Mouse (Mus musculus) heart, postnatal 25 days (tissue): Measurements from ENCODE around the gene E130309D02Rik. TPM values are rescaled to one million over a fixed set of nuclear protein-coding genes. Genes with fewer than 3 reads are reported as not detected.

Experiments
- DNase-seq: peaks from one replicate; pipeline ENCODE4 v3.0.0; 2022; ENCODE audit warnings: low spot score
- intact Hi-C: fragments of 180-260 bp; cut with DNase I; formaldehyde crosslinking; loops from one replicate; pipeline ENCODE4 v1.15.1; 2025
- total RNA-seq, 2 experiments: library from RNA; stranded (reverse); gene quantifications; 2 replicates each; pipeline ENCODE4 v1.2.3; 2021

The E130309D02Rik gene
- total RNA-seq, 2 experiments from 2014 or later: 14.1 to 17.2 TPM

GRCm38 (mm10) chr5:143314183-143314729 is 904 bp downstream of the E130309D02Rik start:
- DNase-seq: no peak
- intact Hi-C loops: loop anchor here (2.0 kb wide), 2 partner anchors 15 to 133 kb away; partner anchors contain the start of genes Rbak, Spdye4b and Zdhhc4

- DNase-seq: no peak
- intact Hi-C loops: no loop called here
Measured at GRCm38 (mm10) chr5:143311886-143312285, 3.3 kb downstream of the E130309D02Rik start.

GRCm38 (mm10) chr5:143309916-143310315 is 5.2 kb downstream of the E130309D02Rik start:
- intact Hi-C loops: no loop called here
- DNase-seq: no peak

GRCm38 (mm10) chr5:143308825-143309224 is 6.3 kb downstream of the E130309D02Rik start:
- intact Hi-C loops: no loop called here
- DNase-seq: no peak

- DNase-seq: no peak
- intact Hi-C loops: no loop called here
Measured at GRCm38 (mm10) chr5:143304251-143304650, 10.9 kb downstream of the E130309D02Rik start.

GRCm38 (mm10) chr5:143301296-143301695 is 13.9 kb downstream of the E130309D02Rik start:
- DNase-seq: no peak

GRCm38 (mm10) chr5:143299686-143300085 is 15.5 kb downstream of the E130309D02Rik start:
- DNase-seq: no peak
- intact Hi-C loops: loop anchor here (10.0 kb wide), 1 partner anchor 125 kb away; no protein-coding TSS in a partner anchor

More at GRCm38 (mm10) chr5:143301296-143301695, 13.9 kb downstream of the E130309D02Rik start:
- intact Hi-C loops: no loop called here

GRCm38 (mm10) chr5:143298391-143298790 is 16.8 kb downstream of the E130309D02Rik start:
- DNase-seq: no peak
- intact Hi-C loops: loop anchor here (10.0 kb wide), 1 partner anchor 124 kb away; no protein-coding TSS in a partner anchor

GRCm38 (mm10) chr5:143297986-143298385 is 17.2 kb downstream of the E130309D02Rik start:
- intact Hi-C loops: loop anchor here (10.0 kb wide), 1 partner anchor 123 kb away; no protein-coding TSS in a partner anchor

GRCm38 (mm10) chr5:143295330-143295729 is 19.8 kb downstream of the E130309D02Rik start:
- intact Hi-C loops: loop anchor here (10.0 kb wide), 1 partner anchor 121 kb away; no protein-coding TSS in a partner anchor
- no peak for DNase-seq

More at GRCm38 (mm10) chr5:143297986-143298385, 17.2 kb downstream of the E130309D02Rik start:
- DNase-seq: no peak

GRCm38 (mm10) chr5:143294862-143295261 is 20.3 kb downstream of the E130309D02Rik start:
- intact Hi-C loops: loop anchor here (10.0 kb wide), 1 partner anchor 120 kb away; no protein-coding TSS in a partner anchor
- DNase-seq: no peak

GRCm38 (mm10) chr5:143293404-143293803 is 21.8 kb downstream of the E130309D02Rik start, which contains the start of gene Zfp853:
TSS of gene Zfp853 (minus strand) at chr5:143293623.
- intact Hi-C loops: loop anchor here (10.0 kb wide), 1 partner anchor 119 kb away; no protein-coding TSS in a partner anchor
- no peak for DNase-seq

- intact Hi-C loops: loop anchor here (10.0 kb wide), 1 partner anchor 118 kb away; no protein-coding TSS in a partner anchor
- DNase-seq: no peak
Measured at GRCm38 (mm10) chr5:143292879-143293278, 22.3 kb downstream of the E130309D02Rik start.

- no peak for DNase-seq
- intact Hi-C loops: no loop called here
Measured at GRCm38 (mm10) chr5:143289299-143289698, 25.9 kb downstream of the E130309D02Rik start.

GRCm38 (mm10) chr5:143288378-143288911 is 26.7 kb downstream of the E130309D02Rik start:
- intact Hi-C loops: no loop called here
- DNase-seq: no peak

- intact Hi-C loops: no loop called here
- no peak for DNase-seq
Measured at GRCm38 (mm10) chr5:143287774-143288328, 27.3 kb downstream of the E130309D02Rik start.

- intact Hi-C loops: no loop called here
- DNase-seq: no peak
Measured at GRCm38 (mm10) chr5:143284762-143285161, 30.4 kb downstream of the E130309D02Rik start.

- no peak for DNase-seq
- intact Hi-C loops: no loop called here
Measured at GRCm38 (mm10) chr5:143279247-143279646, 35.9 kb downstream of the E130309D02Rik start.

GRCm38 (mm10) chr5:143275761-143276160 is 39.4 kb downstream of the E130309D02Rik start:
- no peak for DNase-seq
- intact Hi-C loops: no loop called here

- intact Hi-C loops: no loop called here
Measured at GRCm38 (mm10) chr5:143272540-143273330, 42.4 kb downstream of the E130309D02Rik start.

More at GRCm38 (mm10) chr5:143272540-143273330, 42.4 kb downstream of the E130309D02Rik start:
- no peak for DNase-seq
